Mouse (Mus musculus): ENCODE measurements around the gene Terf2ip.

Gene Terf2ip

GRCm38 (mm10) chr8:112010997-112011815, at the start of gene Terf2ip, which contains the start of gene Kars:
Terf2ip (plus strand) TSS chr8:112011398.
Kars (minus strand) TSS chr8:112011323.
- DNase-seq (ENCODE audit: low spot score), result peak; percentile 88

GRCm38 (mm10) chr8:111962589-111962988, 48.6 kb upstream of the Terf2ip start:
- DNase-seq (ENCODE audit: low spot score), result no peak

- DNase-seq (ENCODE audit: low spot score), result no peak
These were observed 48.1 kb upstream of the Terf2ip start for GRCm38 (mm10) chr8:111963091-111963490.

- no peak for DNase-seq (ENCODE audit: low spot score)
These were observed 47.7 kb upstream of the Terf2ip start for GRCm38 (mm10) chr8:111963546-111963945.

GRCm38 (mm10) chr8:111964351-111964750, 46.8 kb upstream of the Terf2ip start:
- no peak for DNase-seq (ENCODE audit: low spot score)

GRCm38 (mm10) chr8:111964849-111965561, 46.2 kb upstream of the Terf2ip start:
- no peak for DNase-seq (ENCODE audit: low spot score)

- DNase-seq (ENCODE audit: low spot score), result no peak
These were observed 43.8 kb upstream of the Terf2ip start for GRCm38 (mm10) chr8:111967246-111967870.

- DNase-seq (ENCODE audit: low spot score), result no peak
These were observed 42.7 kb upstream of the Terf2ip start for GRCm38 (mm10) chr8:111968541-111968940.

- no peak for DNase-seq (ENCODE audit: low spot score)
These were observed 42.2 kb upstream of the Terf2ip start for GRCm38 (mm10) chr8:111968991-111969390.

GRCm38 (mm10) chr8:111974138-111974537, 37.1 kb upstream of the Terf2ip start:
- DNase-seq (ENCODE audit: low spot score), result no peak

GRCm38 (mm10) chr8:111975706-111976105, 35.5 kb upstream of the Terf2ip start:
- DNase-seq (ENCODE audit: low spot score), result no peak

GRCm38 (mm10) chr8:111976326-111976725, 34.9 kb upstream of the Terf2ip start:
- DNase-seq (ENCODE audit: low spot score), result no peak

- DNase-seq (ENCODE audit: low spot score), result no peak
These were observed 33.1 kb upstream of the Terf2ip start for GRCm38 (mm10) chr8:111978147-111978546.

- DNase-seq (ENCODE audit: low spot score), result no peak
These were observed 29.1 kb upstream of the Terf2ip start for GRCm38 (mm10) chr8:111982116-111982515.

GRCm38 (mm10) chr8:111984511-111984910, 26.7 kb upstream of the Terf2ip start:
- DNase-seq (ENCODE audit: low spot score), result no peak

- DNase-seq (ENCODE audit: low spot score), result peak; percentile 83
These were observed 21.3 kb upstream of the Terf2ip start for GRCm38 (mm10) chr8:111989911-111990310.

- DNase-seq (ENCODE audit: low spot score), result no peak
These were observed 19.9 kb upstream of the Terf2ip start for GRCm38 (mm10) chr8:111991278-111991677.

- DNase-seq (ENCODE audit: low spot score), result peak; percentile 78
These were observed 19.0 kb upstream of the Terf2ip start, which contains the start of gene Adat1 for GRCm38 (mm10) chr8:111992013-111992702. Adat1 (minus strand) TSS chr8:111992302.

GRCm38 (mm10) chr8:111992703-111993039, 18.5 kb upstream of the Terf2ip start:
- no peak for DNase-seq (ENCODE audit: low spot score)

GRCm38 (mm10) chr8:112004754-112005153, 6.4 kb upstream of the Terf2ip start:
- no peak for DNase-seq (ENCODE audit: low spot score)

GRCm38 (mm10) chr8:112005601-112006000, 5.6 kb upstream of the Terf2ip start:
- no peak for DNase-seq (ENCODE audit: low spot score)

GRCm38 (mm10) chr8:112007669-112008068, 3.5 kb upstream of the Terf2ip start:
- DNase-seq (ENCODE audit: low spot score), result no peak
